Mouse (Mus musculus) brain, embryonic 14.5 days (tissue): ENCODE results near the gene Rab4b.

Experiments used
- CTCF ChIP-seq: fragments of 200-500 bp; IDR thresholded peaks from 2 replicates; pipeline ENCODE4 v1.5.1; 2012; ENCODE audit warnings: inconsistent platforms, mild to moderate bottlenecking, moderate library complexity, borderline replicate concordance; ENCODE audit not compliant: insufficient read depth, insufficient read length; ENCODE audit errors: extremely low read depth
- POLR2A ChIP-seq: fragments of 200-500 bp; IDR thresholded peaks from 2 replicates; pipeline ENCODE4 v1.6.1; 2012; ENCODE audit warnings: mild to moderate bottlenecking, inconsistent platforms, borderline replicate concordance; ENCODE audit not compliant: poor library complexity, insufficient read depth, insufficient read length, severe bottlenecking; ENCODE audit errors: extremely low read depth

GRCm38 (mm10) chr7:27219937-27220336 is 41.2 kb upstream of the Rab4b start:
- no peak for TF ChIP-seq POLR2A
- TF ChIP-seq CTCF, result no peak
